Mouse (Mus musculus) gastrocnemius, adult 18-20 months (tissue): Measurements from ENCODE around the gene Ubr7. TPM values are rescaled to one million over a fixed set of nuclear protein-coding genes. Genes with fewer than 3 reads are reported as not detected.

Source experiments
- DNase-seq: peaks from one replicate; pipeline ENCODE4 v3.0.0; 2021; ENCODE audit warnings: low spot score
- total RNA-seq, 2 experiments: library from RNA; stranded (reverse); gene quantifications; 2 replicates each; pipeline ENCODE4 v1.2.3; 2021

Gene Ubr7
- total RNA-seq, 2 experiments from 2014 or later: 14.5 to 14.8 TPM

- DNase-seq: no peak
These were observed 15.7 kb upstream of the Ubr7 start for GRCm38 (mm10) chr12:102742056-102742455.

DNA sequence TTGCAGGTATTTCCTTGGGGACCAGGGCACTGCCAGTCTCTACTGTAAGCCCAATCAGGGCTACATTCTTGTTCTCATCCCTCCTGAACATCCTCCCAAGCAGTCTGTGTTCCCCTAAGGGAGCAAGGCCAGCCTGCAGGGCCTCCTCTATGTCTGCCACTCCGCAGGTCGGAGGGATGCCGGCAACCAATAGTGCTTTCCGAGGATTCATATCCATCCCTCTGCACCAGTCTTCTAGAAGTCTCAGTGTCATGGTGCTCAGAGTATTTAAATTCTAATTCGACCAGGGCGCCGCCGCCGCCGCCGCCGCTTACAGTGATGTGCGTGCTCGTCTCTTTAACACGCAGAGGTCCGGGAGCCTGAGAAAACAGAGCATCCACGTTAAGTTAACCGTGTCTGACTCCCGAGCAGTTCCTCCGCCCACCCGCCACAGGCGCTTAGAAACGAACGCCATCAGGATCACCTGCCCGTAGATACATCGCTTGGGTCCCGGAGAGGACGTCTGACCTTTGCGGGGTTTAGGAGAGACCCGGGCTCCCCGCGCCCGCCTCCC, 14.7 kb upstream of the Ubr7 start:
- no peak for DNase-seq

GRCm38 (mm10) chr12:102743589-102744574, 13.9 kb upstream of the Ubr7 start, which contains the start of the genes Moap1 and Tmem251:
TSS of gene Moap1 (minus strand) at chr12:102743661.
TSS of gene Tmem251 (plus strand) at chr12:102743762.
- peak; percentile 87 for DNase-seq

- DNase-seq: no peak
These were observed 12.9 kb upstream of the Ubr7 start for GRCm38 (mm10) chr12:102744839-102745238.

GRCm38 (mm10) chr12:102748256-102748655, 9.5 kb upstream of the Ubr7 start:
- no peak for DNase-seq

- no peak for DNase-seq
These were observed 1.5 kb upstream of the Ubr7 start for GRCm38 (mm10) chr12:102756304-102756703.

GRCm38 (mm10) chr12:102757055-102757688, 595 bp upstream of the Ubr7 start:
- DNase-seq: no peak

GRCm38 (mm10) chr12:102758403-102758756, 613 bp downstream of the Ubr7 start, which contains the start of gene Gm20604:
TSS of gene Gm20604 (minus strand) at chr12:102758672.
- DNase-seq: no peak

GRCm38 (mm10) chr12:102758936-102759335, 1.2 kb downstream of the Ubr7 start:
- no peak for DNase-seq

- DNase-seq: no peak
These were observed 3.9 kb downstream of the Ubr7 start for GRCm38 (mm10) chr12:102761668-102762067.

- no peak for DNase-seq
These were observed 5.9 kb downstream of the Ubr7 start for GRCm38 (mm10) chr12:102763696-102764095.

DNA sequence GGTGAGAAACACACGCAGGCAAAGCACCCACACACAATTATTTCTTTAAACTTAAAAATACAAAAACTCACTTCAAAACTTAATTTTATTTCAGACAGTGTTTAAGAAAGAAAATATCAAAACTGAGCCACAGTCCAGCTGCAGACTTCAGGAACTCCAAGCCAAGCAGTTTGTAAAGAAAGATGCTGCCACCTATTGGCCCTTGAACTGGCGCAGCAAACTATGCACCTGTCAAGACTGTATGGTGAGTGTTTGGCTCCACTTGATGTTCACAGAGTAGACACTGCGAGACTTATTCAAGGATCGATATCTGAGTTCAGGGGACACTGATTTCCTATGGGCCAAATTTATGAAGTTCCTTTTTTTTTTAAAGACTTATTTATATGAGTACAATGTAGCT, 11.2 kb downstream of the Ubr7 start:
- no peak for DNase-seq

GRCm38 (mm10) chr12:102771601-102772000, 13.8 kb downstream of the Ubr7 start:
- DNase-seq: no peak

- no peak for DNase-seq
These were observed 14.9 kb downstream of the Ubr7 start for GRCm38 (mm10) chr12:102772676-102773075.

- no peak for DNase-seq
These were observed 18.3 kb downstream of the Ubr7 start for GRCm38 (mm10) chr12:102776035-102776434.

DNA sequence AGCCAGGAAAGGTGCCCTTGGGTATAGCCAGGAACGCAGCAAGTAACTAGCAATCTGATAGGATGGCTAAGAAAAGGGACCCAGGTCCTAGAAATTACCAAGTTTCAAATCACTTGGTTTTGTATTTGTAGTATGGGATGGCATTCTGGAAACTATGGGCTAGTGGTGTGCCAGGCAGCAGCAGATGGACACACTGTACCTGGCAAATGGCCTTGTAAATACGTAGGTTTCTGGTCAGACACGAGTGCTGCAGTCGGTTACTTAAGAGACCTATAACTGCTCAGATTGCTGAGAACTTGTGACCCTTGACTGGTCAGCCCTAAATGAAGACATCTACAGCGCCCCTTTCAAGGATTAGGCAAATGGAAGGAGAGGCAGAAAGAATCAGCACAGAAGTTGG, 20.4 kb downstream of the Ubr7 start:
- no peak for DNase-seq

- no peak for DNase-seq
These were observed 21.7 kb downstream of the Ubr7 start for GRCm38 (mm10) chr12:102779452-102779851.

DNA sequence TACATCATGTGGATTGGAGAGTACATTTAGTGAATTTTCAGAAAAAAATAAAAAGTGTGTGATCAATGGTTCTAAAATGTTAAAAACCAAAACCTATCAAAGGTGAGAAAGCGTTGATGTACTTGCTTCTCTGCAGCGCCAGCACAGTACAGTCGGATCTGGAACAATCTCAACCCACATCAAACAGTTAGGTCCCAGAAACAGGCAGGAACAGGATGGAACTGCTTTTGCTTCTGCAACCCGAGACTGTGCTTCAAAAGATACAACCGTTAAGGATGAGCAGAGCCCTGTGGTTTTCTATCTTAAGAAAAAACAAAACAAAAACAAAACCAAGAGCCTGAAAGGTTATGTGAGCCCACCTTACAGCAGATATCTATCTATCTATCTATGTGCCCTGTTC, 25.1 kb downstream of the Ubr7 start:
- no peak for DNase-seq

GRCm38 (mm10) chr12:102784899-102785592, 27.3 kb downstream of the Ubr7 start:
- DNase-seq: no peak

GRCm38 (mm10) chr12:102785593-102785985, 27.8 kb downstream of the Ubr7 start:
- no peak for DNase-seq

DNA sequence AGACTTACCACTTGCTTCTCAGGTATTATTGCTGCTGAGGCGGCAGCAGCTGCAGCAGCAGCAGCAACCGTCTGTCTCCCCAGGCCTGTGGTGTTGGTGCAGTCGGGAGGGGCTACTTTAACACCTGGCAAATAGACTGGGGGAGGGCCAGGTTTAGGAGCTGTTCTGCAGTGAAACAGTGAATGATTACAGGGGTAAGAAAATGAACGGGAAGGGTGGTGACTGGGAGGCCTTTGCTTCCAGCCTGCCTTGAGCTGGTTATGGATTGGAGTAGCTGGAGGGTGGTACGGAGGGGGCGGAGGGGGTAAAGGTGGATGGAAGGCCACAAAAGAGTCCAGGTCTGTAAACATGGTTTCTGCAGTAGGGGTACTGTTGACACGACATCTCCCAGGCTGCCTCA, 30.2 kb downstream of the Ubr7 start:
- no peak for DNase-seq

- no peak for DNase-seq
These were observed 41.8 kb downstream of the Ubr7 start for GRCm38 (mm10) chr12:102799528-102799927.
